Mouse (Mus musculus) cerebellum, adult 9-10 months (tissue): ENCODE data around the gene Camk2b.
A peak's percentile ranks its signal among the peaks of the same experiment; 100 is the strongest.
"Not testable (repeated sequence)": the region's sequence is repeated elsewhere in the genome, so short reads cannot be mapped to it uniquely, and the experiment has no call there.

Experiments used
- DNase-seq: peaks from one replicate; pipeline ENCODE4 v3.0.0; 2022

Gene Camk2b

DNA sequence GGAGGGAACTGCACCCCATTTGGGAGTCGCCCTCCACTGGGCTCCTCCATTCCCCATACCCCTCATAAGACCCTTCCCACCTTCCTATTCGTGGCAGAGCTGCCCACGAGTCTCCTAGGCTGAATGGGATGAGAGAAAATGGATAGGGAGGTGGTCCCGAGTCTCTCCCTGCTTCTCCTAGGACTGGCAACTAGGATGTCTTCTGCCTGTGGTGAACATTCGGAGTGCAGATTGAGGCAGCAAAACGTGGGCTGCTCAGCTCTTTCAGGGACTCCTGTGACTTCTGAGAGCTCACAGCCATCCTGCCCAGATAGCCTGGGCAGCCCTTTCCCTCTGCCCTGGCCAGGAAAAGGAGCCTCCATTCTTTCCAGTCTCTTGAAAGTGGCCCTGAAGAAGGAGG, at the start of gene Camk2b:
Gene Camk2b (minus strand): TSS at position 187 of the 400 bp plus-strand sequence.
- DNase-seq, result no peak

DNA sequence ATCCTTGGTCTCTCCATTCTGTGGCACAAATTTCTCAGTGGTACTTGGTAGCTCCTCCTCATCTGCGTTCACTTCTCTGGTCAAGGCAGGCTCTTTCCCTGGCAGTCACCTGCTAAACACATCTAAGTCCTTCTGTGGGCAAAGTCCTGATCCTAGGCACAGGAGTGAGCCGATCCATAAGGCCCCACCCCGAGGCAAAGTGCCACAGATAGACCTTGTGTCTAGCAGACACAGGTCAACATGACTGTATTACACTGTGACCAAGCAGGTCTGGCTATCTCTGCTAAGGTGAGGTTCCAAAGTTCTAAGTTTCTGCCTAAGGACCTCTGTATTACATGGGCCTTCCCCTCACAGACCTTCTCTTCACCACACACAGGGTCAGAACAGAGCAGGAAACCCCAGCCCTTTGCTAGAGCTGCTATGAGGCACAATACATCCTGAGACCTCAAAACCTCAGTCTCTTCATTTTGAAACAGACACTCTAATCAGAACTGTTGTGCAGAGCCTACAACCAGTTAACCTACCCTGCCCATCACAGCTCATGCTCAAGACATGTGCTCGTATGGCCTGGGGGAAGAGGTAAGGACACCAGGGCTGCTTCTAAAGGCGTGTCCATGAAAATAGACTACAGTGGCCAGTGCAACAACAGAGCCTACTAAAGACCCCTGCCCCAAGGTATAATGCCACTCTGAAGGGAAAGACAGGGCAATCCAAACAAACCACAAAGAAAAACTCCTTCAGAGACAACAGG, 45.7 kb upstream of the Camk2b start:
- no peak for DNase-seq

DNA sequence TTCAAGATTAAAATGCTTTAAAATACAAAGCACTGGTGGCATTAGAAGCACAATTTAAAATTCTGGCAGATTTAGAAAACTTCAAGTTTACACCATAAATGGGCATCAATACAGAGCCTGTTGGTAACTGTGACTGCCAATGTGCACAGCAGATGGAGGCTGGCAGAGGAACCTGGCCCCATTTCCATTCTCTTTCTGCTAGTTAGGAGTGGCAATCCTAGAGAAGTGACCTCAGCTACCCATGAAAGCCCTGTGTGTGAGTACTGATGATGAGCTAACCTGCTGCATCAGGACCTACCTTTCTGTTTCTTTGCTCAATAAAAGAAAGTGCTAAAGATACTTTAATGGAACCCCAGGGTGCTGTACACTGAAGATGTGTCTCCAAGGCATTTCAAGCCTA, 43.8 kb upstream of the Camk2b start:
- peak; percentile 94 for DNase-seq

DNA sequence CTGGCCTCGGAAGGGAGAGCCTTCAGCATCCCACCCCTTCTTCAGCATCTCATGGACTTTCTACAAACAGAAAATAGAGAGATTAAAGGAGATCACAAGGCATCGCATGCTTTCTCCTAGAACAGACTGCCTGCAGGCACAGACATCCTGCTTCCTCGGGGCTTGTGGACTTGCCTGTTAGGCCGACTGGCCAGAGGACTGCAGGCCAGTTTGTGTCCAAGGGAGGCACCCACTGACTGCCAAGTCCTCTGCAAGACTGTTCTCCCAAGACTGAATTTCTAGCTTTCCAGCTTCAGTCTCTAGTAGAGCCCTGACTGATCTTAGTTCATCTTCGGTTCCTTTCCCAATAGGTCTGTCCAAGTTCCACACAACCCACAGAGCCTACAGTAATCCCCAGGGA, 42.1 kb upstream of the Camk2b start:
- DNase-seq, result peak; percentile 53

DNA sequence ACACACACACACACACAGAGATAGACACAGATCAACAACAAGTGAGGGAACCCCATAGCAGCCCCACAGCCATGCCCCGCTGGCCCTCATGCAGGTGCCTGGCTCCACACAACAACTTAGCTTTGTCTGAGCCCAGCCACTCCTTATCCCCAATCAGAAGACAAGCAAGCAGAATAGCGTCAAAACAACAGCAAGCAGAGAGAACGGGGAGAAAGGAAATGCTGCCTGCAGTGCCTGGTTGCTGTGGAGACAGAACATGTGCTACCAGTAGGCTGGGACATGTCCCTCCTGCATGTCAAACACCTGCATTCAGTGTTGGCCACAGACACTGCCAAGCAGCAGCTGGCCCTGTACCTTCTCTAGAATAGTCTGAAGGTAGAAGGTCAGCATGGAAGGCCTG, 41.6 kb upstream of the Camk2b start:
- peak; percentile 30 for DNase-seq

DNA sequence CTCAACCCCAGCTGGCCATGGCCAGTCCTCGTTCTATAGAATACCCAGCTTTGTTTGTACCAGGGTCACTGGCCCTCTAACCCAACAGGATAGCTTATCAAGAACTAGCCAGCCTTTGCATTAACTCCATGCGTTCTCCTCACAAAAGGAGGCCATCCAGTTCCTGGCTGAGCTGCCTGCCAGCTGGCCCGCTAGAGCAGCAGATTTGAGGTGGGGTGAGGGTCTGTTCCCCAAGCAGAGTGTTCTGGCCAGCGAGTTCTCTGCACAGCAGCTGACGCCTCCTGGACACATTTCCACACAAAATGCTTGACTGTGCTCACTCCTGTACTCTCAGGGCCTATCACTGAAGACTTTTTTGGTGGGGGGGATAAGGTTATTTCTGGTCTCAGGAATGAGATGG, 38.6 kb upstream of the Camk2b start:
- no peak for DNase-seq

DNA sequence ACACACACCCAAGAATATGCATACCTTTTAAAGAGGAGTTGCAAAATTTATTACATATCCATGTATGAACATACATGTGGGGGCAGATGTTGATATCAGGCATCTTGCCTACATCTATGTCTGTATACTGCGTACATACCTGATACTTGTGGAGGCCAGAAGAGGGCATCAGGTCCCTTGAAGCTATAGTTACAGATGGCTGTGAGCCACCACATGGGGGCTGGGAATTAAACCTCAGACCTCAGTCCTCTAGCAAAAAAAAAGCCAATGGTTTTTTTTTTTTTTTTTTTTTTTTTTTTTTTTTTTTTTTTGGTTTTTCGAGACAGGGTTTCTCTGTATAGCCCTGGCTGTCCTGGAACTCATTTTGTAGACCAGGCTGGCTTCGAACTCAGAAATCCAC, 30.5 kb upstream of the Camk2b start:
- DNase-seq, result not testable (repeated sequence)

DNA sequence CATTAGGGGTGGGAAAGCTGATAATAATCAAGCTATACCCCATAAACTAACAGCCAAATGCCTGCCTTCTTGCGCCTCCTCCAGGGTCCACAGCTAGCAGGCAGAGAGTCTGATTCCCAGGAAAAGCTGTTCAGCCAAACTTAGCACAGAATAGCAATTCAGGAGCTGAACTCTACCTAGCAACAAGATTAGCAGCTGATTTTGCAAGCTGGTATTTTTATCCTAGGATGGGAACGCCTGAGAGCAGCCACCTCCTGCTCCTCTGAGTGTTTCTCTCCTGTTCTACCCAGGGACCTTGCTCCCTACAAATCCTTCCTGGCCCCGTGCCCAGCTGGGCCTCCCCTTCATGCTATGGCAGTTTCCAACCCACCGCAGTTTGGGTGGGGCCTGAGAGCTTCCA, 20.8 kb upstream of the Camk2b start:
- no peak for DNase-seq

DNA sequence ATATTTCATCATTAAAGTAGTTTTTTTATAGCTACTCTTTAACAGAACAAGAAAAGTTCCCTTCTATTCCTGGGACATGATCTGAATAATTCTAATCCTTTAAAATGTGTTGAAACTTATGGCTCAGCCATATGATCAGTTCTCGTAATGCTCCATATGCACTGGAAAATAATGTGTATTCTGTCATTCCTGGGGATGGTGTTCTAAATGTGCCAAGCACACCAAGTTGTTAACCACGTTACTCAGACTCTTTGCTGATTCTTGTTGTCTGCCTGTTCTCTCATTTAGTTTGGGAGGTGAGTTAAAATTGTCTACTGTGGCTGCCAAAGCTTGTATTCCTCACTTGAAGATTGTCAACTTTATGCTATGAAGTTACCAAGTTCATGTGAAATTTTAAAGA, 12.6 kb upstream of the Camk2b start:
- DNase-seq, result no peak

DNA sequence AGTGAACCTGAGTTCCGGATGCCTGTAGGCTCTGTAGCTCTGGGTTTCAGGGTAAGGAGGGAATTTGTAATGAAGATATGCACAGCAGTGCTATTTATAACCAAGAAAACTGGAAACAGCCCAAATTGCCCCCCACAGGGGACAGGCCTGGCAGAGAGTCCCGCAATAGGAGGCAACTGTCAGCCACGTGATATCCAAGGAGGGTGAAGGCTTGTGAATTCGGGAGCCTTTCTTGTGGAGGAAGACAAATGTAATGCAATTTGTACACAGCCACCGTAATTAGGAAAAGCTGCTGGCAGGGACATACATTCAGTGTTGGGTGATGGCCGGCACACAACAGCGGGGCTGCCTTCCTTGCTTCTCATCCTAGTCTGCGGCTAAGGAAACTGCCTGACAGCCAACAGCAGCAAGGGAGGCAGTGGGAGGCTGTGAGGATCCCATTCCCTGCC, 9.5 kb upstream of the Camk2b start:
- DNase-seq, result peak; percentile 89

DNA sequence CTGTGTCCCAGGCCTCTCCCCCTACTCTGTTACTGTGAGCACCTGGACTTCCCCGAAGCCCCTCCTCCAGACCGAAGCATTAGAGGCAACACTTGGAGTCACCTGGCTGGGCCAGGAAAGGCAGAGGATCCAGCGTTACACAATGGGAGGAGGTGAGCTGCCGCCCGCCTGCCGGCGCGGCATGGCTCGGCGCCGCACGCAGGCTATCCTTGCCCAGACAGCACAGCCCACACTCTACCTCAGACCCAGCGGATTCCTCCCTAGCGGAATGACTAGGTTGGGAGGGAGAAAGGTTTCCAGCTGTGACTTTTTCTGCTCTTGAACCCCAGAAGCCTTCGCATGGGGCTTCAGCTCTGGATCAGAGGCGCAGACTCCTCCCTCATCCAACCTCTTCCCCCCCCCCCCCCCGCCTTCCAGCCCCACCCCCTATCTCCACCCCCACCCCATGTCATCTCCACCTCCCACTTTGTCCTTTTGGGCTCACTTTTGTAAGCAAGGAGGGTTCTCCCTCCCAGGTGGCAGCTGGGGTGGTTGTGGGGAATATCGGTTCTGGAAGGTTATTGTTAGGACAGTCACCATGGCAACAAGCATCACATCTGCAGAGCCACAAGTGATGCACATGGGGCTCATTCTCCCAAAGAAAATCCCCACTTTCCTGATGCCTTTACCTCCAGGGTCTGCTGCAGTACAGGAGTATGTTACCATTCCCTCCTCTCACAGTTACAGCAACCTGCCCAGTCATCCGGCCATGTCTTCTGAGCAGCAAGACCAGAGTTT, 2.2 kb upstream of the Camk2b start:
- no peak for DNase-seq

DNA sequence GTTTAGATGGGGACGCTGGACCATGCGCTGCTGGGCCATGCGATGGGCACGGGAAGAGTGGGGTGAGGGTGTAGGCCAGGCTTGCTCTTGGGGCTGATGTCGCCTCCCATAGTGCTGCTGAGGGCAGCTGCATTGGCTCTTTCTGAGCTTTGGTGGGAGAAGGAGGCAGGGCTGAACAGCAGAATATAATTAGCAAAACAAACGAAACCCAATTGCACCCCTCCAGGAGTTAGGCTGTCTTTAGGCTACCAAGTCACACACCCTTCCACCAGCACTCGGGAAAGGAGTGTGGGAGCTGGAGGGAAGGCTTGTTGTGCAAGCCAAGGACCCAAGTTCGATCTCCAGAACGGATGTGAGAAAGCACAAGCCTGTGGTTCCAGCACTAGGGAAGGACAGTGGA, 998 bp upstream of the Camk2b start:
- DNase-seq, result no peak

DNA sequence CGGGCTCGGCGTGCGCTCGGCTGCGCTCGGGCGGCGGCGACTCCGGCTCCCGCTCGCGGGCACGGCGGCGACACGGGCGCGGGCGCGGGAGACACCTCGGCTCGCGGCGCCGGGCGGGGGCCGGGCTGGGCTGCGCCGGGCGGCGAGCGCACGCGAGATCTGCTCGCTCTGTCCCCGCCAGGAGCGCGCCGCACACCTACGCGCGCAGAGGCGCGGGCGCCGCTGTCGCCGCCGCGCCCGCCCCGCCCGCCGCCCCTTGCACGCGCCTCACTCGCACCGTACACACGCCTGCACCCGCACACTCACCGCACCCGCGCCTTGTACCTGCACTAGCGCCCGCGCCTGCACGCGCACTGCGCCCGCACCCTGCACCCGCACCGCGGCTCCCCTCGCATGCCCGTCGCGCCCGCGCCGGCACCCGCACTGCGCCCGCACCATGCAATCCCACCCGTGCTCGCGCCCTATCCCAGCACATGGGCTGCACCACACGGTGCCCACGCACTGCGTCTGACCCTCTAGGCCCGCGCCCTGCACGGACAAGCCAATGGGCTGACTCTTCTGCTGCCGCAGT, 526 bp downstream of the Camk2b start:
- peak; percentile 76 for DNase-seq

DNA sequence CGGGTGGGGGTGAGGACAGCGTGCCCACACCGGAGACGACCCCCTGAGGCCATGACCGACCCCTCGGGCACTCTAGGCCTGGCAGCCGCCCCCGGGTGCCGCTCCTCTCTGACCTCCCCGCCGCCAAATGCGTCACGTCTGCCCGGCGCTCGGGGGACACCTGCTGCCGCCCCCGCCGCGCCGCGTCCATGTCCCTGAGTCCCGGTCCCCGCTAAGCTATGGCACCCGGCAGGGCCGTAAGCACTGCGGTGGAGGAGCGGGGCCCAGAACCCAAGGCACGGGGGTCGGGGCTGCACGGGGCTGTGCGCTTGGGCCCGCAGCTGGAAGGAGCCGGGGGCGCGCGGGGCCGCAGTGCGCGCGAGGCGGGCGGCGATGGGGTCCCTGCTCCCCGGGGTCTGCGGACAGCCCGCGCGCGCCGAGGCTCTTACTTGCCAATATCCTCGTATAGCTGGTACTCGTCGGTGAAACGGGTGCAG, 1.1 kb downstream of the Camk2b start:
- DNase-seq, result peak; percentile 73

DNA sequence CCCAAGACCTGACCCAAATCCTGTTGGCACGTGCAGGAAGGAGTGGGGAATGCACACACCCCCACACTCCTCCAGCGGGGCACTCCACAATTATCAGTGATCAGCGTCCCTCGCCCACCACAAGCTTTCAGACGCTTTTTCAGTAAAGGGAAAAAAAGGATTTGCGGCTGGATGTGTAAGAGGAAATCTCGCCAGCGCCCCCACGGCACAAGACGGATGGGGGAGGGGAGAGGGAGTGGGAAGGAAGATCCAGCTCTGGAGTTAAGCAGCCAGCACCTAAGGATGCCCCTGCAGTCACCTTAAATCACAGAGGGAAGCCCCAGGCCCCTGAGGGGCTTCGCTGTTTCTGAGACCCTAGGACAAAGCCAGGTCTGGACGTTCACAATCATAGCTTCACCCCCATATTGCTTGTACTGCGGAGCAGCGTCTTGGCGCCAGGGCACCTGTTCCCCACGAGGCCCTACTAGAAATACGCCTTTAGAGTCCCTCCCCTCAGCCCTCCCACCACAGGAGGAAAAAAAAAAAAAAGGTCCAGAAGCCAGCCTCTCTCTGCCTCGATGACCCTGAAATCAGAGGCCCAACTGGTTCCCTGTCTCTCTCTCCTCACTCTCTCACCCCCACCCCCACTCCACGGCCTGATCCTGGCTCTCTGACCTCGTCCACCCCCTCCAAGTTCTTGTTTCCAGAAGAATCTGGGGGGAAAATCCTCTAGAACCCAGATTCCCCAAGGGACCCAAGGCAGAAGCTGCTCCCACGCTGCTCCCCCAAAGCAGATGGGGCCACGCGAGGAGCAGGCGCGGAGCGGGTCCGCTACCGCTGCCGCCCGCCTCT, 1.7 kb downstream of the Camk2b start:
- DNase-seq, result peak; percentile 75

DNA sequence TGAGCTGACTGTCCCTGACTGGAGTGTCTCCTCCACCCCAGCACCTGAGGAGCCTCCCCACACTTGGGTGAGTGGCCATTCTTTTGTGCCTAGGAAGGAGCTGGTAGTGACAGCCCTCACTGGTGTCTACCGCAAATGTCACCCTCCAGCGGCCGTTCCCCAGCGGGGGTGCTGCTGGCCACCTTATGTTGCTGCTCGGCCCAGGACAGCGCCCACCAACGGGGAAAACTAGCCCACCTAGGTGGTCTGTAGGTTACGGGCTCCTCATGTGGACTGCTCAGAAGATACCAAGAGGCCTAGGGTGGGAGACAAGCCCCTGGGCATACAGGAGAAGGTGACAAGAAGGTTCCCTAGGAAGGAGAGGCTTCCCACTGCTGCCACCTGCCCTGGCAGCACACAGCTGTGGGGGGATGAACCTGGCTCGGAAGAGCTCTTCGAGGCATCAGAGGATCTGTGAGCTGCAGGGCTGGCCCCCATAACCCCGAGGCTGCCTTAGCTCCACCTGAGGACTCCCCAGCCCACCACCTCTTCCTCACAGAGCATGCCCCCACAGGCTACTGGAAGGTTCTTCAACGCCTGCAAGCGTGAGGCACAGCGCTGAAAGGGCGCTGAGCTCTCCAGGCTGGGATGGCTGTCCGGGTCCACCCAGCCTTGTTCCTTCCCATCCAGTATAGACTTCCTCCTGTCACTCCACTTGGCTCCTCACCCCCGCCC, 2.5 kb downstream of the Camk2b start:
- DNase-seq, result no peak

DNA sequence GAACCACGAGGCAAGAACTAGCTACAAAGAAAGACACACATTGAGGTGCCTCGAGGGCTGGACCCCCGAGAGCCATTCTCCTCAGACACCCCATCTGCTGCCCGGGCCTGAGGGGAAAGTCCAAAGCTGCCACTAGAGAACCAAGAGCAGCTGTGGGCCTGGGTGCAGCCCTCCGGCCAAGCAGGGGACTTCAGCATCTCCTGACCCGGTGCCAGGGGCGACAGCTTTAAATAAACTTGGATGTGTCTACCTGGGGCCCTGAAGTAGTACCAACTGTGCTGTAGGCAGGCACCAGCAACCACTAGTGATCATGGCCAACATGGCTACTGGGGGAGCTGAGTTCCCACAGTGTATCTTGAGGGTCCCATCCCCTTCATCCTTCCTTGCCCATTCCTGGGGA, 3.1 kb downstream of the Camk2b start:
- DNase-seq, result no peak

DNA sequence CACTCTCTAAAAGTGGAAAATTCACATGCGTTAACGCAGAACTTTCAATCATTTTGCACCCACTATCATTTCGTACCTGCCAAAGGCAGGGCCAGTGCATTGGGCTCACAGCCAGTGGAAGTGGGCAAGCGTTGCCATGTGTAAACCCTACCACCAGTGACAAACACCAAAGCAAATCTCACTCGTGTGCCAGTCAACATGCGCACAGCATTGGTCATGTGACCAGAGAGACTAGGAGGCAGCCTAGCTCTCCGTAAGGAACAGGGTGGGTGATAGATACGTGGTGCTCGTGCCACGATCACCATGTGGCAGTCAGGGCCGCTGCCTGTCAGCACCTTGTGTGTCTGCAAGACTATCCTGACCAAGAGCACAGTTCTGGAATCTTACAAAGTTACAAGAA, 3.8 kb downstream of the Camk2b start:
- no peak for DNase-seq

DNA sequence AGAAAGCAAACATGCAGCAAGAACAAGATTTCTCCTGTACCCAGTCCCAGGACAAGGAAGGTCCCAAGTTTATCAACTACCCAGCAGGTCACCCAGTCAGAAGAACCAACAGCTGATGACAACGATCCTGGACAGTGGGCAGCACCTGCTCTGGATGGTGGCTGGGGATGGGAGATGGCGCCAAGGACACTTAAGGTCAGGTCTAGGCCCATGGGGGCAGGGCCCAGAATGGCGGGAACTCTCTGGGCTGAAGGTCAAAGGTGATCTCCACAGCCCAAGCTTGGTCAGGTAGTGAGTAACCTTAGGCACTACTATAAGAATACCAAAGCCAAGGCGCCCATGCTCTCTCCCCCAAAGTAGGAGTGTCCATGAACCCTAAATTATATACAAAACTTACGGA, 4.3 kb downstream of the Camk2b start:
- no peak for DNase-seq

DNA sequence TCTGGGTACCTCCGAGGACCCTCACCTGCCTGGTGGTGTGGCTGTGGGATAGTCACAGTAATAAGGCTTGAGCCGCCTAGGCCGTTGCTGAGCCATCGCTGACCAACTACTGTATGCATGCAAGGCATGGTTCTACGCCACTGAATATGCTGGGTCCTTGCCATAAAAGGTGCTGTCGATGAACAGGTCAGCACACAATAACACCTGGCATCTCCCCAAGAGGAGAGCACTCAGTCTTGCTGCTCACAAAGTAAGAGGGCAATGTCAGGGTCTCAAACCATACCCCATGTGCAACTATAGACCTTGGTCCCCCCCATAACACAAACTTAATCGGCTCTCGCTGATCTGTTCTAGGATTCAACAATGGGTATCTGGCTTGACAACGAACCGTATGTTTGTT, 7.0 kb downstream of the Camk2b start:
- peak; percentile 52 for DNase-seq

DNA sequence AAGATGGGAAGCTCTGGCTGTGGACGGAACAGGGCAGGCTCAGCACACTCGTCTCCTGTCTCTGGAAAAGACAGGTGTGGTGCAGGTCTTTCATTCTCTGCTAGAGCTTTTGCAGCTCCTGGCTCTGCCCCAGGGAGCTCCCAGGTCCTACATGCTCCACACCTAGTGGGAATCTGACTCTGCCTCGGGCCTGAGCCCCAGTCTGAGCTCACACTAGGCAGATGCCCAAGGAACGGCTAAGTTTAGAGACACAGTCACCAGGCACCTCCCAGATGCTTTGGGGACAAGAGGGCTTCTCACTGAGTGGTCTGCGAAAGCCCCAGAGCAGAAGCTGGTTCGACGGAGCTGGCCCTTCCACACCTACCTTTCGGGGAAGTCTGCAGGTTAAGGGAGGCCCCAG, 12.8 kb downstream of the Camk2b start:
- DNase-seq, result peak; percentile 42

DNA sequence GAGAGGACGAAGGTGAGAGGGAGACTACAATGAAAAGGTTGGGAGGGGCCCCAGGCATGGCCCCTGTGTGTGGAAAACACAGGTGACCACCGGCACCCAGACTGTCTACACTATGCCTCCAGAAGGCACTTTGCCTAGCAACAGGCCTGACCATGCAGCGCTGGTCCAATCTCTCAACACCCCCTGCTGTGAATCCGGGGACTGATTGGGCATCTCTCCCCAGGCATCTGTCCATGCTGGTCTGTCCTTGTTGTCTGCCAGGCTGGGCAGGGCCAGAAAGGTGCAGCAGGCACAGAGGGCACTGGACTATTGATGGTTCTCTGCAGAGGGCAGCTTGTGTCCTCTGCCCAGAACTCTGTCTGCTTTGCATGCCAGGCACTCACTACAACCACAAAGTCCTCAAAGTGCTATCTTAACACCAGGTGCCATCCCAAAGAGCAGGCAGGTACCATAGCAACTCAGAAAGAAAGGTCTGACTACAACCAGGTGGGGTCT, 16.0 kb downstream of the Camk2b start:
- DNase-seq, result peak; percentile 83
